Mouse (Mus musculus) lung, postnatal 36 days (tissue): ENCODE measurements around the gene Vsig8.

Source experiments
- DNase-seq: peaks from one replicate; pipeline ENCODE4 v3.0.0; 2022; ENCODE audit warnings: mixed read lengths

Vsig8 gene

GRCm38 (mm10) chr1:172530544-172531220, 25.1 kb upstream of the Vsig8 start:
- no peak for DNase-seq

- peak; percentile 83 for DNase-seq
Observed at GRCm38 (mm10) chr1:172532551-172532950, 23.2 kb upstream of the Vsig8 start.

- DNase-seq = no peak
Observed at GRCm38 (mm10) chr1:172535116-172535515, 20.6 kb upstream of the Vsig8 start.

- DNase-seq = no peak
Observed at GRCm38 (mm10) chr1:172539827-172540226, 15.9 kb upstream of the Vsig8 start.

GRCm38 (mm10) chr1:172540283-172540820, 15.4 kb upstream of the Vsig8 start:
- no peak for DNase-seq

- DNase-seq = no peak
Observed at GRCm38 (mm10) chr1:172546062-172546461, 9.7 kb upstream of the Vsig8 start.

- peak; percentile 62 for DNase-seq
Observed at GRCm38 (mm10) chr1:172548501-172548900, 7.2 kb upstream of the Vsig8 start.

GRCm38 (mm10) chr1:172549314-172549713, 6.4 kb upstream of the Vsig8 start:
- DNase-seq = no peak

GRCm38 (mm10) chr1:172549717-172550116, 6.0 kb upstream of the Vsig8 start:
- peak; percentile 50 for DNase-seq

- peak; percentile 85 for DNase-seq
Observed at GRCm38 (mm10) chr1:172550551-172550951, 5.2 kb upstream of the Vsig8 start.

GRCm38 (mm10) chr1:172551009-172551408, 4.7 kb upstream of the Vsig8 start:
- no peak for DNase-seq

GRCm38 (mm10) chr1:172552623-172553022, 3.1 kb upstream of the Vsig8 start:
- peak; percentile 13 for DNase-seq

- DNase-seq = peak; percentile 71
Observed at GRCm38 (mm10) chr1:172562641-172563464, 7.1 kb downstream of the Vsig8 start.

GRCm38 (mm10) chr1:172563465-172563828, 7.7 kb downstream of the Vsig8 start:
- no peak for DNase-seq

GRCm38 (mm10) chr1:172566131-172566530, 10.4 kb downstream of the Vsig8 start:
- no peak for DNase-seq

GRCm38 (mm10) chr1:172567758-172568157, 12.0 kb downstream of the Vsig8 start:
- no peak for DNase-seq

GRCm38 (mm10) chr1:172580116-172580515, 24.4 kb downstream of the Vsig8 start:
- DNase-seq = no peak

- DNase-seq = no peak
Observed at GRCm38 (mm10) chr1:172582436-172582835, 26.7 kb downstream of the Vsig8 start.

- DNase-seq = no peak
Observed at GRCm38 (mm10) chr1:172584271-172584670, 28.5 kb downstream of the Vsig8 start.

- DNase-seq = no peak
Observed at GRCm38 (mm10) chr1:172585026-172585425, 29.3 kb downstream of the Vsig8 start.

GRCm38 (mm10) chr1:172585612-172586567, 30.2 kb downstream of the Vsig8 start:
- no peak for DNase-seq

- DNase-seq = peak; percentile 61
Observed at GRCm38 (mm10) chr1:172590385-172590784, 34.6 kb downstream of the Vsig8 start, which contains the start of gene Slamf8. Slamf8 (minus strand) TSS chr1:172590568.

- no peak for DNase-seq
Observed at GRCm38 (mm10) chr1:172593321-172593720, 37.6 kb downstream of the Vsig8 start.
